Mouse (Mus musculus) midbrain, embryonic 16.5 days (tissue): ENCODE measurements at regions not wholly inside any gene's neighbourhood (a gene's known extent, or its start where the extent isn't known, plus 50 kb on each side); places are given as distances from the start of the nearest gene placed in this dataset.

Experiments
- ATAC-seq: fragments of 200-750 bp; cut with Nextera tagmentation; 2 replicates; pipeline ENCODE4 v1.8.0; 2017; ENCODE audit warnings: moderate TSS enrichment
- H3K27ac ChIP-seq: fragments of 300-500 bp; sonication (generic); 2 replicates; pipeline ENCODE4 v1.5.1; 2014; ENCODE audit warnings: mild to moderate bottlenecking, low read length, mixed read lengths
- H3K27me3 ChIP-seq: fragments of 300-500 bp; sonication (generic); 2 replicates; pipeline ENCODE4 v1.6.1; 2014; ENCODE audit warnings: low read depth, low read length, mixed read lengths; ENCODE audit not compliant: control insufficient read depth, insufficient read depth
- H3K36me3 ChIP-seq: fragments of 300-500 bp; sonication (generic); 2 replicates; pipeline ENCODE4 v1.6.1; 2014; ENCODE audit warnings: mild to moderate bottlenecking, low read length, moderate library complexity, mixed read lengths; ENCODE audit not compliant: control insufficient read depth, insufficient read depth
- H3K4me1 ChIP-seq: fragments of 300-500 bp; sonication (generic); 2 replicates; pipeline ENCODE4 v1.6.1; 2014; ENCODE audit warnings: mild to moderate bottlenecking, low read length, mixed read lengths; ENCODE audit not compliant: control insufficient read depth, insufficient read depth
- H3K4me2 ChIP-seq: fragments of 300-500 bp; sonication (generic); 2 replicates; pipeline ENCODE4 v1.6.1; 2014; ENCODE audit warnings: mild to moderate bottlenecking, low read length, mixed read lengths
- H3K4me3 ChIP-seq: fragments of 300-500 bp; sonication (generic); 2 replicates; pipeline ENCODE4 v1.5.1; 2014; ENCODE audit warnings: low read depth, mild to moderate bottlenecking, low read length, moderate library complexity, mixed read lengths
- H3K9ac ChIP-seq: fragments of 300-500 bp; sonication (generic); 2 replicates; pipeline ENCODE4 v1.6.1; 2014; ENCODE audit warnings: low read depth, low read length, mixed read lengths
- H3K9me3 ChIP-seq: fragments of 300-500 bp; sonication (generic); replicated peaks from 2 replicates; pipeline ENCODE4 v1.6.1; 2014; ENCODE audit warnings: mild to moderate bottlenecking, low read length, mixed read lengths; ENCODE audit not compliant: control insufficient read depth, poor library complexity, severe bottlenecking
- WGBS: fragments of 180-500 bp; shearing (Covaris S2); extraction: QIAGEN DNeasy Blood & Tissue Kit; methylation state at CpG from one replicate; pipeline ENCODE4 v1.1.7; 2014; 5-methylcytosine and 5-hydroxymethylcytosine counted together

GRCm38 (mm10) chr13:41694749-41695419, 89.2 kb downstream of the Tmem170b start:
- 84% methylated on average over 9 of the region's 9 CpGs for WGBS
- no peaks in the 10 kb centered on the region for H3K4me1 ChIP-seq
- no peak overlapping the region for H3K9ac ChIP-seq
- H3K4me2 ChIP-seq: no peak overlapping the region
- no peak for ATAC-seq
- H3K9me3 ChIP-seq: no peaks in the 10 kb centered on the region
- H3K27ac ChIP-seq: no peak overlapping the region
- H3K36me3 ChIP-seq: no peaks in the 10 kb centered on the region
- no peak overlapping the region for H3K4me3 ChIP-seq
- H3K27me3 ChIP-seq: no peaks in the 10 kb centered on the region

DNA sequence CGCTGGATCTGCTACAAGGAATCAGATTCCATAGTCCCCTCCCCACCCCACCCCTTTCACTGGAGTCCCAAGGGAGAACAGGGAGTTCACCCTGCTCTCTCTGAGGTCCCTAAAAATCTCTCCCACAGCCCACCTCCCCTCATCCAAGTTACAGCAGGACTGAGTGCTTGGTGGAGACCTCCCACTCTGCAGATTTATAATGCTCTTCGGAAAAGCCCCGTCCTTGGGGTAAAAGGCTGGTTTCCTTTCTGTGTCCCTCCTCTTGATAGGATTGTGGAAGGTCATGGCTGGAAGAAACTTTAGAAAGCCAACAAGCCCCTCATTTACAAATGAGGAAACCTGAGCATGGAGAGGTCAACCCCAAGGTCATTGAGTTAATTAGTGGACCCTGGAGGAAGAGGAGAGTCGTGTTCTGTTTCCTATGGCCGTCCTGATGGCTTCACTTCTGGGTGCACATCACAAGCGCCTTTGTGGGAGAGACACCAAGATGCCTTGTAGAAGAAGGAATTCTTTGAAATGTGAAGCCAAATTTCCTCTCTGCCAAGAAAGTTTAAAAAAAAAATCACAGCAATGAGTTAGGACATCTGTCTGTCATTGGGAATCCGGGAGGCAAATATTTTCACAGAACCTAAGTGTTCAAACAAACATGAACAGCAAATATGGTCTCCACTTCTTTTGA, 91.2 kb downstream of the Tmem170b start:
- Histone ChIP-seq H3K9ac (no peak overlapping the region), H3K36me3 (no peaks in the 10 kb centered on the region), H3K4me3 (no peak overlapping the region), H3K4me2 (no peak overlapping the region), H3K27me3 (no peaks in the 10 kb centered on the region), H3K9me3 (no peaks in the 10 kb centered on the region), H3K4me1 (no peaks in the 10 kb centered on the region), H3K27ac (no peak overlapping the region)
- ATAC-seq: no peak
- 81% methylated on average over 7 of the region's 7 CpGs for WGBS

- H3K4me2 ChIP-seq: no peak overlapping the region
- H3K4me1 ChIP-seq: no peaks in the 10 kb centered on the region
- H3K36me3 ChIP-seq: no peaks in the 10 kb centered on the region
- ATAC-seq: no peak
- H3K9me3 ChIP-seq: no peaks in the 10 kb centered on the region
- no peaks in the 10 kb centered on the region for H3K27me3 ChIP-seq
- WGBS: 56% methylated on average over 3 of the region's 3 CpGs
- H3K4me3 ChIP-seq: no peak overlapping the region
- H3K9ac ChIP-seq: no peak overlapping the region
- no peak overlapping the region for H3K27ac ChIP-seq
These were observed 95.6 kb downstream of the Tmem170b start for GRCm38 (mm10) chr13:41701345-41701744.

GRCm38 (mm10) chr13:41701829-41702231, 96.1 kb downstream of the Tmem170b start:
- no peak overlapping the region for H3K27ac ChIP-seq
- H3K4me1 ChIP-seq: no peaks in the 10 kb centered on the region
- no peaks in the 10 kb centered on the region for H3K27me3 ChIP-seq
- H3K4me2 ChIP-seq: no peak overlapping the region
- H3K36me3 ChIP-seq: no peaks in the 10 kb centered on the region
- no peak overlapping the region for H3K9ac ChIP-seq
- no peak overlapping the region for H3K4me3 ChIP-seq
- no peaks in the 10 kb centered on the region for H3K9me3 ChIP-seq
- no peak for ATAC-seq
- 64% methylated on average over 8 of the region's 8 CpGs for WGBS

DNA sequence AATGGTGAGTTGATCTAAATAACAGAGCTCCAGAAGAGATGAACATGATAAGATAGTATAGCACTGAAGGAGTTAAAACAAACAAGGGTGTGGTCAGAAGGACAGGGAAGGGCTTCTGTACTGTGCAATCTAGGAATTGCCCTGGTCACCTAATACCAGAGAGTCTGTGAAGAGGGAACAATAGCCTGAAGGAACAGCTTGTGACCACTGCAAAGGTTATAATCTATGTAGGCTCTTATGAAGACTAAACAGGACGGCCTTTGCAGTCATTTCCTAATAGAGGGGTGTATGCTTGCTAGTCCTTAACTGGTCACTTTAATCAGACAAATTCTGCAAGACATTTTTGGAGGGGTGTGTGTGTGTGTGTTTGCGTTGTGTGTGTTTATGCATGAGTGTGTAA, 97.5 kb downstream of the Tmem170b start:
- H3K27me3 ChIP-seq: no peaks in the 10 kb centered on the region
- no peak overlapping the region for H3K27ac ChIP-seq
- H3K36me3 ChIP-seq: no peaks in the 10 kb centered on the region
- 86% methylated on average over 2 of the region's 2 CpGs for whole genome bisulfite sequencing
- H3K4me3 ChIP-seq: no peak overlapping the region
- H3K4me2 ChIP-seq: no peak overlapping the region
- ATAC-seq: no peak
- no peaks in the 10 kb centered on the region for H3K9me3 ChIP-seq
- H3K4me1 ChIP-seq: no peaks in the 10 kb centered on the region
- no peak overlapping the region for H3K9ac ChIP-seq

DNA sequence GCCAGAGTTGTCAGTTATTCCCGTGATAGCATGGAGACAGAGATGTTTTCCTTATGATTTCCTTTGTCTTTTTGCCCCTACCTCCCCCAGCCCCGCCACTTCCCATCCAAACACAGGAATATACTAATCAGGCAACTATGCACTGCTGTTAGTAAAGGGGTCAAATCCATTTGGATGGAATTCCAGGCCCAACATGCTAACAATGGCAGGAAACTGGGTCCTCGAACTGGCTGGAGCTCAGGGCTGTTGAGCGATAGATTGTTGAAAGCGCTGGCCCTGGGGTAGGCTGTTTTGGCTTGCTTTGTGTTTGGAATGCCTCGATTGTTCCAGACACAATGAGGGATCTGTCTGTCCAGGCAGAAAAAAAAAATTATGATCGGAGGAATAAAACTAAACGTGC, 97.9 kb downstream of the Tmem170b start:
- no peak overlapping the region for H3K4me2 ChIP-seq
- H3K4me3 ChIP-seq: no peak overlapping the region
- H3K27me3 ChIP-seq: no peaks in the 10 kb centered on the region
- WGBS: 73% methylated on average over 8 of the region's 8 CpGs
- H3K27ac ChIP-seq: no peak overlapping the region
- H3K9ac ChIP-seq: no peak overlapping the region
- no peaks in the 10 kb centered on the region for H3K9me3 ChIP-seq
- no peaks in the 10 kb centered on the region for H3K36me3 ChIP-seq
- H3K4me1 ChIP-seq: no peaks in the 10 kb centered on the region
- ATAC-seq: no peak

DNA sequence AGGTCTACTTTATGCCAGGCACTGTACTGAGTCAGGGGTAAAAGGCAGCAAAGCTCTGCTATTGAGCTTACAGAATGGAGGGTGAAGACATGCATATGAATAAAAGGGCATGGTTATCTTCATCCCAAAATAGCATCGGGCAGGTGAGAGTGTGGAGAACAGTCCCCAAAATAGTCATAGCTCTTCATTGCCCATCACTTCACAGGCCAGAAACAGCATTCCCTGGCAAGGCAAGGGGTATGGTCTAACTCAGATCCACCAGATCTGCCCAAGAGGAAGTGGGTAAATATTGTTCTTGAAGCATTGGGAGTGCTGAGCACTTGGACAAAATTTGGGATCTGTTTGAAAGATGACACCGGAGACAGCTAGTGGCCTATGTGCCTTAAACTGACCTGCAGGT, 99.1 kb downstream of the Tmem170b start:
- H3K36me3 ChIP-seq: no peaks in the 10 kb centered on the region
- H3K4me1 ChIP-seq: no peaks in the 10 kb centered on the region; the same call in 1 of the 2 replicates
- H3K9ac ChIP-seq: no peak overlapping the region
- H3K9me3 ChIP-seq: no peaks in the 10 kb centered on the region
- WGBS: 99% methylated on average over 2 of the region's 2 CpGs
- no peak overlapping the region for H3K27ac ChIP-seq
- no peak for ATAC-seq
- H3K27me3 ChIP-seq: no peaks in the 10 kb centered on the region
- H3K4me3 ChIP-seq: no peak overlapping the region
- H3K4me2 ChIP-seq: no peak overlapping the region

- WGBS: 76% methylated on average over 4 of the region's 4 CpGs
- no peak overlapping the region for H3K27ac ChIP-seq
- H3K27me3 ChIP-seq: no peaks in the 10 kb centered on the region
- H3K36me3 ChIP-seq: no peaks in the 10 kb centered on the region
- H3K4me3 ChIP-seq: no peak overlapping the region
- no peaks in the 10 kb centered on the region; the same call in 1 of the 2 replicates for H3K4me1 ChIP-seq
- H3K9ac ChIP-seq: no peak overlapping the region
- ATAC-seq: no peak
- no peak overlapping the region for H3K4me2 ChIP-seq
- H3K9me3 ChIP-seq: no peaks in the 10 kb centered on the region
These were observed 99.9 kb downstream of the Tmem170b start for GRCm38 (mm10) chr13:41705636-41706035.

DNA sequence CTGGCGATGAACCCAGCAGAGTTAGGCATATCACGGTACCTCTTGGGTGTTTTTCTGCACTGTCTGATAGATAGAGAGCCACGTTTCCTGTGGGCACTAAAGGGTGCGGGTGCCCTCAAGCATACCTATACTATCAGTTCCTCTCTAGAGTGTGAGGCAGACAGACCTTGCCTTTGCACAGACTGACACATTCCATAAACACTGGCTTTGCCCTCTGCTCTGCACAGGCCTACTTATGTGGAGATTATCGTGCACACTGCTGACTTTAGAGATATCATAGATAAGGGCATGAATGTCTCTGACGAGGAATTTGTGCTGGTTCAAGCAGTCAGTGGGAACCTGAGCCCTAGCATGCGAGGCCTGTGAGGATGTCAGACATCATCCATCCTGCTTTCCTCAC, 102.1 kb downstream of the Tmem170b start:
- H3K4me2 ChIP-seq: no peak overlapping the region
- no peak overlapping the region for H3K9ac ChIP-seq
- H3K4me1 ChIP-seq: no peaks in the 10 kb centered on the region; the same call in 1 of the 2 replicates
- H3K36me3 ChIP-seq: no peaks in the 10 kb centered on the region
- H3K27me3 ChIP-seq: no peaks in the 10 kb centered on the region
- H3K4me3 ChIP-seq: no peak overlapping the region
- no peaks in the 10 kb centered on the region for H3K9me3 ChIP-seq
- ATAC-seq: no peak
- WGBS: 89% methylated on average over 7 of the region's 7 CpGs
- H3K27ac ChIP-seq: no peak overlapping the region
